Mouse (Mus musculus): ENCODE results near the gene Bcl10.
"Not testable (repeated sequence)": the region's sequence is repeated elsewhere in the genome, so short reads cannot be mapped to it uniquely, and the experiment has no call there.

Gene Bcl10

DNA sequence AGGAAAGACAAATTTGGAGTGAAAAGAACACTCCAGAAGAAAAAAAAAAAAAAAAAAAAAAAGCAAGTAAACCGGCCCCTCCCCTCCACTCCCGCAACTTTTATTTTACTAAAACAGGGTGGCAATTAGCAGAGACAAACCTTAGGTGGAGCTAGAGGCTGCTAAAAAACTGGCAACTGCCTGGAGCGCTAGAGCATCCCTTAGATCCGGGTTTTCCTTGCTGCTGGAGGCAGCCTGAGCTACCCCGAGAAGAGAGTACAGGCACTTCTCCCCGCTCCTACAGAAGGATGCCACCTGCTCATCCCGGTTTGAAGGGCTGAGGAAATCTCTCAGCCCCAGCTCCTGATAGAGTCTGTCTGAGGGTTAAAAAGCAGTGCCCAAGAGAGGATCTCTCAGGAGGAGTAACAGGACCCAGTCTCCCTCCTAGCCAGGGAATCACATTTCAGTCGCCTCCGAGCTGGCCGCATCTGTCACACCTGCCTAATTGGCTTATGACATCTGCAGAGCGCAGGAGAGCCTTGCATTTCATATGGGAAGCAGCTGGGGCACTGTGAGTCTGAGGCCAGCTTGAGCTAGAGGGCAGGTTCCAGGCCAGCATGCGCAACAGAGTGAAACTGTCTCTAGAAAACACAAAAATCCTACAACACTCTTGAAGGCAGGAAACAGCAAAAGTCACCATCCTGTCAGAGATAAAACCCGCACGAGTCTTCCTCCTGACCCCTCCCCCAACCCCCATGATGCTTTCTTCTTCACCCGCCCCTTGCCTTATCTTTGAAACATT, 27.6 kb downstream of the Bcl10 start:
- DNase-seq (ENCODE audit: low spot score) = peak; percentile 57

DNA sequence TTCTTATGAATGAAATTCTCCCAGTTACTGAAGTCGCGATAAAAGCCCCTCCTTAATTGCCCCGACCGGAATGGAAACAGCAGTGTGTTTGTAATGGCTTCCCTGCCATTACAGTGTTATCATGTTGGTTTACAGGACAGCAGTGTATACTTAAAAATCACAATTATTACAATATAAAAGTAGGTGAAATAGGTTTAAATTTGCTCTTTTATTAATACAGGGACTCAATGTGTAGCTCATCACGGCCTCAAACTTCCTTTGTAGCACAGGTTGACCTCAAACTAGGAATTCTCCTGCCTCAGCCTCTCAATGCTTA, 28.2 kb downstream of the Bcl10 start:
- no peak for DNase-seq (ENCODE audit: low spot score)

- DNase-seq (ENCODE audit: low spot score) = no peak
Observed at GRCm38 (mm10) chr3:145951287-145952165, 28.9 kb downstream of the Bcl10 start.

DNA sequence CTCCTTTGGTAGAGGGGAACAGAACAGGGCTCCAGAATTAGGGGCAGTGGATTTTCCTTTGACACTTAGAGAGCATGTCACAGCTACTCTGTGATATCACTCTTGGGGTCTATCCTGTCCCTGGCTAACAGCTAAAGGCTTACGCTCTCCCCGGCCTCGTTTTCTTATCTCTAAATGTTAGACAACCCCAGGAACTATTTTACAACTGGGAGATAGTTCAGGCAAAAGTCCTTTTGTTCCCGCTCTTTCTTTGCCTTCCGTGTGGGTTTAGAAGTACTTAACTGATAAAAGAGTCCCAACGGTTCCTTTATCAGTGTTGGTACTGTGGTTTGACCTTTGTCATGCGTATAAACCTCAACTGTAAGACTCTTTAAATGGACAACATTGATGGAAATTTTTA, 30.3 kb downstream of the Bcl10 start:
- DNase-seq (ENCODE audit: low spot score) = no peak

DNA sequence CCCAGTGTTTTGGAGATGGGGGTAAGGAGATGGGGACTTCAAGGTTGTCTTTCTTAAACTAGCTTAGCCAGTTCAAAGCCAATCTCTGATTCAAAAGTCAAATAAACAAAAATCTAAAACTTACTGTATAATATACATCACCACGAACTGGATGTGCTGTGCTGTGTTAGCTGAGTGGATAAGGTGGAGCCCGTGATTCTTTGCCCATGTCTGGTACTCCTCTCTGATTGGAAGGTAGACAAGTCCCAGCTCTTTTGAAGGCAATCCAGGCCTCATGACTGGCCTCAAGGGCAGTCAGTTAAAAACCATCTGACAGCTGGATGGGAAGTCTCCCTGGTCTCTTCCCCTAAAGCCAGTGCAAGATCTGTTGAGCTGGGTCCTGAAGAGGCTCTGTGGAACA, 30.8 kb downstream of the Bcl10 start:
- no peak for DNase-seq (ENCODE audit: low spot score)

DNA sequence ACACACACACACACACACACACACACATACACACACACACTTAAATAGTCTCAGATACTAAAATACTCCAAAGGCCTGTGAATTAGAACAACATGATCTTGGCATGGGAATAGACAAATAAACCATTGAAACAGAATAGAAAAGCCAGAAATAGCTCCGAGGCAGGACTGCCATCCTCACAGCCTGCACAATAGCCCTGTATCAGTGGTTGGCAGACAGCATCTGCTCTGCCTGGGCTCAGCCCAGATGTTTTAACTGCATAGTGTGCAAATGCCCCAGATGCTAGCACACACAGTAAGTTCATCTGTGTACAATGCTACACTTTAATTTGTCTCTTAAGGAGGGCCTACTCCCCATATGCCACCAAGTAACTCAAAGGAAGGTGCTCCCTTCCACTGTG, 37.2 kb downstream of the Bcl10 start:
- DNase-seq (ENCODE audit: low spot score) = no peak

DNA sequence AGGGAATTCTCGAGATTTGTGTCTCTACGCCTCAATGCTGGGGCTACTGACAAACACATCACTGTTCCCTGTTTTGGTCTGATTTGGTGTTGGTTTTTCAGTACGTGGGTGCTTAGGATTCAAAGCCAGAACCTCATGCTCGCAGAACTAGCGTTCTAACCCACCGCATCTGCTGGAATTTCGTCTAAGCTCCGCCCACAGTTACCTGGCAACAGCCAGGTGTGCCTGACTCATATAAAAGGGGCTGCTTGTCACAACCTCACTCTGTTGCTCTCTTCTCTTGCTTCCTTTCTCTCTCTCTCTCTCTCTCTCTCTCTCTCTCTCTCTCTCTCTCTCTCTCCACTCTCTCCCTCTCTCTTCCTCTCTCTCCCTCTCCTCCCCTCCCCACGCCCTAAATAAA, 39.8 kb downstream of the Bcl10 start:
- no peak for DNase-seq (ENCODE audit: low spot score)

GRCm38 (mm10) chr3:145963101-145964017, 40.8 kb downstream of the Bcl10 start:
- DNase-seq (ENCODE audit: low spot score) = peak; percentile 56

DNA sequence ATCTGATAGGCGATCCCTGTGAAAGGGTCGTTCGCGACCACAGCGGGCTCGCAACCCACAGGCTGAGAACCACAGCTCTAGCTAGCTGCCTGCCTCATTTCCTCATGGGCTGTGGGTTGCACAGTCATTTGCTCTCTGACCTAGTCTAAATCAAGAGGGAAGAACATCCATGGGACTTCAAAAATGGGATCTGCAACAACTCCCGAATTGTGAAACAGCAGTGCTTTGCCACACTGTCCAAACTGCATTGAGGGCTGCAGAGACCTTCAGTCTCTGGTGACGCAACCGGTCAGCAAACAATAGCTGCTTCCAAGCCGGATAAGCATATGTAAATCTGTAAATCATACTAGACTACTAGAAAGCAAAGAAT, 41.4 kb downstream of the Bcl10 start:
- DNase-seq (ENCODE audit: low spot score) = peak; percentile 78

GRCm38 (mm10) chr3:145964473-145964872, 41.9 kb downstream of the Bcl10 start:
- peak; percentile 82 for DNase-seq (ENCODE audit: low spot score)

DNA sequence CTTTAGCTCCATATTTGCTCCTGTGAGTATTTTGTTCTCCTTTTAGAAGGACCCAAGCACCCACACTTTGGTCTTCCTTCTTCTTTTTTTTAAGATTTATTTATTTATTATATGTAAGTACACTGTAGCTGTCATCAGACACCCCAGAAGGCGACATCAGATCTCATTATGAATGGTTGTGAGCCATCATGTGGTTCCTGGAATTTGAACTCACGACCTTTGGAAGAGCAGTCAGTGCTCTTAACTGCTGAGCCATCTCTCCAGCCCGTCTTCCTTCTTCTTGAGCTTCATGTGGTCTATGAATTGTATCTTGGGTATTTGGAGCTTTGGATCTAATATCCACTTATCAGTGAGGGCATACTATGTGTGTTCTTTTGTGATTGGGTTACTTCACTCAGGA, 43.0 kb downstream of the Bcl10 start:
- not testable (repeated sequence) for DNase-seq (ENCODE audit: low spot score)

DNA sequence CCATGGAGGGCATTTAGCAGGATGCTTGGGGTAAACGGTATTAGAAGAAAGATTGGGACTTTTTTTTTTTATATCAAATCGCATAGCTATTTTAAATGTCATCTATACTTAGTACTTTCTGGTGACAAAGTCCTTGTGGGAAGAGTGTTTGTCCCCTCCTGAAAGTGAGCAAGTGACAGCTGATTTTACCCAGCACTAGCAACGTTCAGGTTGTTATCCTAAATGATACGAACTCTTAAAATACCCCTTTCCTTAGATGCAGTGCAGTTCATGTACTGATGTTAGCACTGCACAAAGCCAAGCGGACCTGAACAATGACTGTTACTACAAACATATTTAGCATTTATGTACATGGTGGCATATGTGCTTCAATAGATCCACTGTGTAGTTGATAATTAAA, 44.2 kb downstream of the Bcl10 start:
- no peak for DNase-seq (ENCODE audit: low spot score)

DNA sequence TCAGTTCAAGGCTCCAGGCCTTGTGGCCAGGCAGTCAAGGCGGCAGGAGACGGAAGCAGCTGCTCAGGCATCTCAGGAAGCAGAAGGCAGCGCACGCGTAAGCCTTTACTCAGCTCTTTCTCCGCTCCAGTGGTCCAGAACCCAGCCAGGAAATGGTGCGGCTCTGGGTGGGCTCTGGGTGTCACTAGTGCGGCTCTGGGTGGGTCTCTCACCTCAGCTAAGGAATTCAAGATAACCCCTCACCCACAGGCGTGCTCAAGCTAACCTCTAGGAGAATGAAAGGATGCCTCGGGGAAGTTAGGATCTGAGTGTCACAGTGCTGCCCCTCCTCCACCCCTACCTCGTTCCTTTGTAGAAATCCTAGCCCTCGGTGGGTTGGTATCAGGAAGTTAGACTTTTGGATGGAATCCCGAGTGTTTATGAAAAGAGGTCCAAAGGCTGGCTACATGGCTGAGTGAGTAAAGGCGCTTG, 46.5 kb downstream of the Bcl10 start:
- peak; percentile 50 for DNase-seq (ENCODE audit: low spot score)

DNA sequence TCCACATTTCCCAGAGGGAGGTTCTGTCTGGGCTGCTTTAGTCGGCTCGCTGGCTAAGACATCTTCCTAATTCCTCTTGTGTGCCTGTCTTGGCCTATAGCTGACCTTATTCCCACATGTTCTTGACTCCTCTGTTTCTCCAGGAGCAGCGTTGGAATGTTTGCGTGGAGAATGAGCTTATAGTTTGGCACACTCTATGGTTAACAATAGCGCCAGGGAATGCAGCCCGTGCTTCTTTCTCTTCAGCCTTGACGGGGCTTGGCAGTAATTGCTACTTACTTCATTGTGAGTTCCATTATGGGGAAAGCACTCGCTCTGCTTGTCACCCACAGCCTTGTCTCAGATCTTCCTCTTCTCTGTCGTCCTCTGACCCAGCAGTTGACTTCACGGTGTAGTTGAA, 48.9 kb downstream of the Bcl10 start:
- no peak for DNase-seq (ENCODE audit: low spot score)

DNA sequence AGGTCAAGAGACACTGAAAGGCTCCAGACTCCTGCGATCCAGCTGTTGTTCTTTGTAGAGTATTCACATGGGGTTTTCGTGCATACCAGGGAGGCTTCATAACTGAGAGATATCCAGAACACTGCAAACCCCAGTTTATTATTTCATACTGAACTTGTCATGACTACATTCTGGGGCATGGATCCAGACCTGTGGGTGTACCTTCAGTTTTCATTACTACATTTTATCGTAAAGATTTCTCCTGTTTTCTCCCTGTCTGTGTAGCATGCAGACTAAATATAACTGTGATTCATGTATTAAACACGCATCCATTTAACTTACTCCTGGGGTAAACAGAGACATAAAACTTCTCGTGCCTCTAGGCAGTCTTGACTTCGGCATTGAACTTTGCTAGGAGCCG, 52.4 kb downstream of the Bcl10 start:
- DNase-seq (ENCODE audit: low spot score) = no peak

Data from yolk sac, embryonic 10.5 days (tissue).